ENCODE assay signal across 32 mouse cellular contexts in the genomic region with DNA sequence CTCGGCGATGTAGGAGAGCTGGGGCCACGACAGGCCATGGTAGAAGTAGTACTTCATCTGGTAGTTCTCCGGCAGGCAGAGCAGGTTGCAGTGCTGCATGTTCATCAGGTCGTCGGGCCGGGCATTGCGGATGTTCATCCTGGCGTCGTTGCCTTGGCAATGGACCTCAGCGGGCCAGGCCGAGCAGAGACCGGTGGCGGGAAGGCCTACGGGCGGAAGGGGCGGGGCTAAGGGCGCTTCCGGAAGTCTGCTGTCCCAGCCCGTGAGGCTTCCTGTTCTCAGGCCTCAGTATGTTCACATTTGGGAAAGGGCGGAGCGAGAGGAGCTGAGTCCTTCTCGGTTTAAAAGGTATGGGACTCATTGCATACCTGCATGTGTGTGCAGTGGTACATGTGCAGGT. TPM values are rescaled to one million over a fixed set of nuclear protein-coding genes. Genes with fewer than 3 reads are reported as not detected.
DNase-seq lines count a peak whose midpoint lies in the region; ATAC-seq and TF ChIP-seq lines count a peak whose summit lies in the region.
"Had no signal": no experiment of that assay in that cellular context is flagged by ENCODE, and none has a peak within 500 bp of the region (broad histone marks: within the 10 kb centered on the region; RNA-seq: fewer than 3 reads in every experiment).

A gene (minus strand): TSS at position 220 of the 400 bp plus-strand sequence.

- H3K9ac ChIP-seq in kidney, embryonic 15.5 days, result no peak within 1 kb of the TSS
- H3K9ac ChIP-seq: forebrain, embryonic 13.5 days; heart, embryonic 13.5 days; hindbrain, embryonic 12.5 days; neural tube, embryonic 13.5 days had no signal

- H3K4me3 ChIP-seq in kidney, embryonic 15.5 days (replicated peaks), result no peak within 1 kb of the TSS
- H3K4me3 ChIP-seq in E14TG2a.4 (replicated peaks; ENCODE audit: low read length), result peak within 1 kb of the TSS; percentile 86
- no peak within 1 kb of the TSS for H3K4me3 ChIP-seq in left cerebral cortex, adult 2 months
- H3K4me3 ChIP-seq: forebrain, embryonic 13.5 days; heart, embryonic 13.5 days; hindbrain, embryonic 12.5 days; myocyte; neural tube, embryonic 13.5 days had no signal

- no peaks in the 10 kb centered on the region for H3K36me3 ChIP-seq in kidney, embryonic 15.5 days
- H3K36me3 ChIP-seq in E14TG2a.4 (ENCODE audit: insufficient read depth, low read length), result peaks cover 14% of the 10 kb centered on the region; the same call in 1 of the 2 replicates
- H3K36me3 ChIP-seq: heart, embryonic 13.5 days; hindbrain, embryonic 12.5 days; neural tube, embryonic 13.5 days had no signal

- 96% methylated on average over 23 of the region's 23 CpGs for WGBS in kidney, embryonic 15.5 days

- DNase-seq in kidney, adult 18-20 months, result no peak
- DNase-seq in 3134 (ENCODE audit: extremely low read depth, insufficient read length, low spot score) (peak; percentile 3), WW6 (ENCODE audit: low read depth, low spot score) (peak; percentile 38)
- DNase-seq in cerebellum, postnatal 36 days, result no peak
- no peak for DNase-seq in heart, postnatal 14 days
- no peak for DNase-seq in left cerebral cortex, adult 2 months (ENCODE audit: extremely low spot score in 1 of 2, low spot score in 2 of 2)
- DNase-seq: adrenal gland, postnatal 36 days; cerebellum, adult 9-11 months; kidney, postnatal 4 days; layer of hippocampus, adult 9-11 months; lung, adult 18-20 months; lung, postnatal 10 days; thymus, adult 18-20 months had no signal

- H3K27ac ChIP-seq in kidney, embryonic 15.5 days, result no peak within 1 kb of the TSS
- H3K27ac ChIP-seq in left cerebral cortex, adult 2 months, result no peak within 1 kb of the TSS
- H3K27ac ChIP-seq: forebrain, embryonic 13.5 days; heart, embryonic 13.5 days; hindbrain, embryonic 12.5 days; neural tube, embryonic 13.5 days had no signal

- TF ChIP-seq CTCF in E14TG2a.4 (conservative IDR thresholded peaks at IDR 0.05; ENCODE audit: low read length), result no peak
- no peak for TF ChIP-seq CTCF in left cerebral cortex, adult 2 months (IDR thresholded peaks at IDR 0.05)

- no peaks in the 10 kb centered on the region for H3K4me1 ChIP-seq in kidney, embryonic 15.5 days
- H3K4me1 ChIP-seq in E14TG2a.4 (replicated peaks; ENCODE audit: low read depth, low read length), result peaks cover 32% of the 10 kb centered on the region
- H3K4me1 ChIP-seq: forebrain, embryonic 13.5 days; hindbrain, embryonic 12.5 days; neural tube, embryonic 13.5 days had no signal

- H3K27me3 ChIP-seq in kidney, embryonic 15.5 days, result no peaks in the 10 kb centered on the region
- no peaks in the 10 kb centered on the region for H3K27me3 ChIP-seq in E14TG2a.4 (ENCODE audit: insufficient read depth, low read length)
- H3K27me3 ChIP-seq: forebrain, embryonic 13.5 days; heart, embryonic 13.5 days; hindbrain, embryonic 12.5 days; neural tube, embryonic 13.5 days had no signal

- no peaks in the 10 kb centered on the region for H3K9me3 ChIP-seq in kidney, embryonic 15.5 days (replicated peaks)
- no peaks in the 10 kb centered on the region for H3K9me3 ChIP-seq in E14TG2a.4 (ENCODE audit: low read length)
- H3K9me3 ChIP-seq: forebrain, embryonic 13.5 days; heart, embryonic 13.5 days; hindbrain, embryonic 12.5 days; neural tube, embryonic 13.5 days had no signal

- ATAC-seq in kidney, embryonic 15.5 days (replicated peaks; ENCODE audit: low FRiP score), result 0 out of 2 replicates have a peak, but pooled peaks have one; percentile 25
- ATAC-seq: forebrain, embryonic 13.5 days; intestine, postnatal 0 days; midbrain, embryonic 16.5 days had no signal

- H3K4me2 ChIP-seq in kidney, embryonic 15.5 days, result no peak within 1 kb of the TSS
- H3K4me2 ChIP-seq: forebrain, embryonic 13.5 days; heart, embryonic 13.5 days; hindbrain, embryonic 12.5 days; liver, embryonic 11.5 days; neural tube, embryonic 13.5 days had no signal

- intact Hi-C loops in heart, postnatal 14 days (cut with DNase I), result no loop called here
- intact Hi-C loops in left cerebral cortex, adult 2 months (cut with DNase I), result no loop called here

RNA-seq across cellular contexts. Expression of the gene that starts here (rescaled TPM):
- not detected in 2 replicates for polyA plus RNA-seq in kidney, embryonic 15.5 days (2015; fragmentation: Nextera tagmentation; extraction: Ambion mirVana)
- not detected for total RNA-seq in heart, postnatal 14 days (2021)
- total RNA-seq in left cerebral cortex, adult 2 months (2021), result under 1 TPM in 1 of 2 experiments, not detected in 1; 0.16 TPM
- total RNA-seq: adrenal gland, adult 18-20 months; adrenal gland, postnatal 36 days; gastrocnemius, adult 8-10 months; heart, postnatal 25 days; megakaryocyte-erythroid progenitor cell, adult 5-6 weeks; MEL had no signal
- polyA plus RNA-seq: embryonic facial prominence, embryonic 11.5 days; heart, embryonic 13.5 days; hindbrain, embryonic 12.5 days; kidney, embryonic 16.5 days; limb, embryonic 11.5 days; liver, embryonic 11.5 days; neural tube, embryonic 13.5 days; spleen, adult 2 months had no signal

Comparison
In these comparisons a context has a peak if more than half of its experiments do, and no peak if none do; other contexts are left out.
1. Peak in ATAC-seq in kidney, embryonic 15.5 days; RNA of the gene not detected or under 1 TPM.
2. DNase-seq: peak in 3134 (single experiment) and WW6 (single experiment); none in kidney, adult 18-20 months (single experiment), cerebellum, postnatal 36 days (0 of 2), heart, postnatal 14 days (0 of 2) and left cerebral cortex, adult 2 months (0 of 2).